Mouse (Mus musculus) mammary gland, adult 2 months (tissue): ENCODE measurements around the gene Dcaf12l2. TPM values are rescaled to one million over a fixed set of nuclear protein-coding genes. Genes with fewer than 3 reads are reported as not detected.

ENCODE experiments used
- polyA plus RNA-seq: library from polyadenylated mRNA; depleted of rRNA; stranded (reverse); fragments of >200 nt; gene quantifications from 2 replicates; pipeline ENCODE4 v1.2.3, GENCODE M21; 2012; ENCODE audit warnings: low replicate concordance; rRNA removed

The Dcaf12l2 gene
- polyA plus RNA-seq, result 0.22 and 0.44 TPM in 2 replicates

DNA sequence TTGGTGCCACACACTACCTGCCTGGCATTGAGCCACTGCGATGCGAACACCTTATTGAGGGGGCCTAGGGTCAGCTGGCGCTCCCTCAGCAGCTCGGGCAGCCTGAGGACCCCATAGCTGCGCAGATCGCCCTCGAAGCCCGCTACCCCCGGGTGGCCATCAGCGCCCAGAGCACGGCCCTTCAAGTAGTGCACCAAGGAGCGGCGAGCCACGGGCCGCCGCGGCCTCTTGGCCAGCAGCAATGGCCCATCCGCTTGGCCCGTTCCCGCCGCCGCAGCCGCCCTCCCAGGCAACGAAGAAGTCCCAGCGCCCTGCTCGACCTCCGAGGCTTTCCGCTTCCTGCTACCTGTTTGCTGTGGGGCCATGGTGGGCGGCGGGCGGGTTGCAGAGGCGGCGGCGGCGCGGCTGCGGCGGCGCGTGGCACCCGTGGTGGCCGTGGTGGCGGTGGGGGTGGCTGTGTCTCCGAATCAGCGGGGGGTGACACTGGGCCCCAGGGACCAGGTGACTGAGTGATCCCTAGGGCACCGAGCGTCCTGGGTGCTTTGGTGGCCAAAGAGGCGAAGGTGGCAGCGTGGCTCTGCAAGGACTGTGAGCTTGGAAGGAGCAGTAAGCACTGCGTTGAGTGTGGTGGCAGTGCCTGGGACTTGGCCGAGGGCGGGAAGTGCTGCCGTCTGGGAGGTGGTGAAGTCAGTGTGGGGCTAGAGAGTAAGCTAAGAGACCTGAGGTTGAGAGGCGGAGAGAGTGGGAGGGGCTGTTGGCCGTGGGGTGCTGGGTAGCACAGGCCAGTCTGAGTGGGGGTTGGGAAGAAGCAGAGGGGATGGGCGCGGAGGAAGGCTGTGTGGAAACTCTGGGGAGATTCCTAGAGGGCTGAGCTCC lies at the start of gene Dcaf12l2:
Dcaf12l2 (minus strand) TSS at position 697 of the 876 bp plus-strand sequence.

